Mouse (Mus musculus): Measurements from ENCODE around the gene Pcare.

DNA sequence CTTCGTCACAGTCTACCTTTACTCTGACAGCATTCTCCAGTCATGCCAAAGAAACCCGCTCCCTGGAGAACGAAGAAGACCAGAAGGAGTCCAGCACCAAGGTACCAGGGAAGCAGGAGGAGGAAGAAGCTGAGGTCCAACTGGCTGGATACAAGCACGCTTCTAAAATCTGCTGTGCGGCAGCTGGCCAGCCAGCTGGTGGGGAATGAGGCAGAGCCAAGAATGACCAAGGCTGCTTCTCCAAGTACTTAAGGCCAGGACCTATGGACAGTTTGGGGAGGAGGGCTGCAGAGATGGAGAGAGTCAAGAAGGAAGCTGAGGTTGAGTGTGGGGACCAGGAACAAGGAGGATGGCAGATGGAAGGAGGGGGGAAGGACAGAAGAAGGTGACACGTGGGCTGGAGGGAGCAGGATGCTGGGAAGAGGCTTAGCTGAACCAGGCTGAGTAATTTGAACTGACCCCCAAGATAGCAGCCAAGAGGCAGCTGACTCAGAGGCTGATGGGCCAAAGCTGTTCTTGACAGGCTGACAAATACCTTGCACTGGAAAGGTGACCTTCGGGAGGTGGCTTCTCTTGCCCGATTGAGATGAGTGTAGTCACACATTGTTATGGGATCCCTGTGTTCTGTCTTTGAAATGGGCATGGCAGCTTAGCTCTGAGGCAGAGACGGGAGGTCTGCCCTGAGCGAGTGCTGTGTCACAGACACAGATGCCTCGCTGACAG is 54.6 kb downstream of the Pcare start:
- TF ChIP-seq CTCF (conservative IDR thresholded peaks at IDR 0.05 in 1 of 2, IDR thresholded peaks at IDR 0.05 in 1 of 2; ENCODE audit: low read depth in 2 of 2, low read length in 2 of 2): no peak
- TF ChIP-seq MAFK (IDR thresholded peaks at IDR 0.05; ENCODE audit: insufficient replicate concordance, low read length): no peak
- no peak for TF ChIP-seq POLR2A (IDR thresholded peaks at IDR 0.05; ENCODE audit: low read depth, low read length)
- no peak for TF ChIP-seq IRF4 (IDR thresholded peaks at IDR 0.05; ENCODE audit: low read depth, low read length)
- no peak for TF ChIP-seq GABPA (IDR thresholded peaks at IDR 0.05; ENCODE audit: insufficient replicate concordance, low read depth, low read length)
- no peak for TF ChIP-seq BHLHE40 (IDR thresholded peaks at IDR 0.05; ENCODE audit: low read depth, low read length)
- TF ChIP-seq MAX (IDR thresholded peaks at IDR 0.05; ENCODE audit: low read length): no peak
- no peak for TF ChIP-seq E2F4 (IDR thresholded peaks at IDR 0.05; ENCODE audit: insufficient replicate concordance, low read depth, low read length)
- no peak for TF ChIP-seq ZC3H11A (IDR thresholded peaks at IDR 0.05; ENCODE audit: low read depth, low read length)

Measured in CH12.LX (cell line).